Mouse (Mus musculus) liver, postnatal 0 days (tissue): ENCODE measurements around the gene Crnkl1.

Source experiments
- CTCF ChIP-seq: sonication (generic); IDR thresholded peaks from 2 replicates; pipeline ENCODE4 v1.5.1; 2016; ENCODE audit warnings: antibody characterized with exemption, low read depth
- EP300 ChIP-seq: IDR thresholded peaks from 2 replicates; pipeline ENCODE4 v1.6.1; 2016; ENCODE audit warnings: antibody characterized with exemption, low read depth, mild to moderate bottlenecking

GRCm38 (mm10) chr2:145884913-145885785 lies 49.7 kb downstream of the Crnkl1 start:
- TF ChIP-seq CTCF (no peak), EP300 (no peak)
